In the genomic region with DNA sequence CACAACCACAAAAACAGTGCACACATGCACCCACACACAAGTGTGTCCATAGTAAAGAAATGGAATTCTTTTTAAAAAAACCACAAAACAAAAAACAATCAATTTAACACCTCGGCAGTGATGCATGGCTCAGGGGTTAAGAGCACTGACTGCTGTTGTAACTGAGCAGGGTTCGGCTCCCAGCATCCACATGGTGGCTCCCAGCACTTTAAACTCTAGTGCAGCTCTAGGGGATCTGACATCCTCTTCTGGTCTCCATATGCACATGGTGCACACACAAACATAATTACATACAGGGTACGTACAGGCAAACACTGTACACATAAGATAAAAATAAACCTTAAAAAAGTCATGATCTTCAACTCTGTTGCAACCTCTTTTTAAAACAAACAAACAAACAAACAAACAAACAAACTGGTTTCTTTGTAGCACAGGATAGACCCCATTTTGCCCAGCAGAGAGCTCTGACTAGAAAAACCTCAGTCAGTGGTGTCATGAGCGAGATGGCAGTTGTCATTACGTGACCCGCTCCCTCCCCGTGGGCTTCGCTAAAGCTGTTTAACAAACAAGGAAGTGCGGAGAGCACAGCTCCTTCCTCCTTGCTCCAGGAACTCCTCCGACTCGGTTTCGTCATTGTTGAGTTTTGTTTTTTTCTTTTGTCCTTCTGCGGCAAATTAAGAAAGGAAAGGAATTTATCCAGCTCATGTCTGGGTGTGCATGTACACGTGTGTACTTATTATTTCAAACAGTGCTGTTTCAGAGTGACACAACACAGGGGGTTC, we compare ENCODE assay signal across 11 mouse cellular contexts. TPM values are rescaled to one million over a fixed set of nuclear protein-coding genes. Genes with fewer than 3 reads are reported as not detected.
A peak's percentile ranks its signal among the peaks of the same experiment; 100 is the strongest.
DNase-seq lines count a peak whose midpoint lies in the region; ATAC-seq and TF ChIP-seq lines count a peak whose summit lies in the region.
"Had no signal": no experiment of that assay in that cellular context is flagged by ENCODE, and none has a peak within 500 bp of the region (broad histone marks: within the 10 kb centered on the region; RNA-seq: fewer than 3 reads in every experiment).

No protein-coding gene starts in this region.

- peaks cover 3% of the 10 kb centered on the region for H3K36me3 ChIP-seq in kidney, adult 2 months (ENCODE audit: control insufficient read depth, insufficient read depth, low read length)
- H3K36me3 ChIP-seq in lung, postnatal 0 days (ENCODE audit: insufficient read depth, low read length), result no peaks in the 10 kb centered on the region
- H3K36me3 ChIP-seq in hindbrain, embryonic 13.5 days, result peaks cover 43% of the 10 kb centered on the region

- H3K9ac ChIP-seq in lung, postnatal 0 days (replicated peaks; ENCODE audit: low read depth), result no peak overlapping the region
- no peak overlapping the region for H3K9ac ChIP-seq in hindbrain, embryonic 13.5 days

- peak; percentile 45 for ATAC-seq in activated CD4-positive, CD25-positive, alpha-beta regulatory T cell, adult 4 months
- ATAC-seq in lung, postnatal 0 days, result peak; percentile 83
- ATAC-seq in hindbrain, embryonic 13.5 days (ENCODE audit: low FRiP score), result no peak

- 68% methylated on average over 14 of the region's 14 CpGs for WGBS in kidney, adult 2 months
- WGBS in lung, postnatal 0 days, result 51% methylated on average over 14 of the region's 14 CpGs
- 84% methylated on average over 14 of the region's 14 CpGs for WGBS in hindbrain, embryonic 13.5 days

- no peaks in the 10 kb centered on the region; the same call in 1 of the 2 replicates for H3K4me1 ChIP-seq in kidney, adult 2 months (ENCODE audit: control insufficient read depth, insufficient read depth, low read length)
- no peaks in the 10 kb centered on the region for H3K4me1 ChIP-seq in lung, postnatal 0 days (ENCODE audit: insufficient read depth, low read depth, low read length)
- H3K4me1 ChIP-seq in hindbrain, embryonic 13.5 days (replicated peaks), result no peaks in the 10 kb centered on the region

- H3K4me2 ChIP-seq in lung, postnatal 0 days (replicated peaks; ENCODE audit: low read depth, low read length), result peak overlapping the region; percentile 25; the same call in 1 of the 2 replicates
- no peak overlapping the region for H3K4me2 ChIP-seq in hindbrain, embryonic 13.5 days

- no peak overlapping the region for H3K4me3 ChIP-seq in kidney, adult 2 months (ENCODE audit: insufficient read depth, low read depth, low read length)
- H3K4me3 ChIP-seq in lung, postnatal 0 days (ENCODE audit: low read depth, low read length), result no peak overlapping the region
- no peak overlapping the region for H3K4me3 ChIP-seq in hindbrain, embryonic 13.5 days

- H3K27ac ChIP-seq in kidney, adult 2 months (ENCODE audit: insufficient read depth, low read depth, low read length), result no peak overlapping the region
- H3K27ac ChIP-seq in lung, postnatal 0 days (ENCODE audit: low read length), result peak overlapping the region; percentile 43; the same call in 1 of the 2 replicates
- H3K27ac ChIP-seq in hindbrain, embryonic 13.5 days, result no peak overlapping the region

- TF ChIP-seq POLR2A in kidney, adult 2 months (IDR thresholded peaks at IDR 0.05; ENCODE audit: low read depth, low read length), result no peak

- peak; percentile 32 for DNase-seq in kidney, adult 2 months
- DNase-seq in kidney, adult 11 months, result no peak
- DNase-seq in 416B (ENCODE audit: low read depth) (peak; percentile 14), MN1 (ENCODE audit: low spot score) (no peak)
- DNase-seq in lung, postnatal 0 days (ENCODE audit: low spot score), result peak; percentile 65
- no peak for DNase-seq in frontal cortex, adult 2 months (ENCODE audit: extremely low spot score in 1 of 2, low spot score in 1 of 2)
- DNase-seq: adrenal gland, postnatal 14 days; cerebellum, postnatal 36 days; left cerebral cortex, postnatal 4 days had no signal

- 0 out of 2 replicates have a peak, but pooled peaks have one; percentile 13 for TF ChIP-seq EP300 in lung, postnatal 0 days (IDR thresholded peaks at IDR 0.05)

- no peaks in the 10 kb centered on the region for H3K27me3 ChIP-seq in kidney, adult 2 months (replicated peaks; ENCODE audit: control insufficient read depth, insufficient read depth, low read length)
- H3K27me3 ChIP-seq in lung, postnatal 0 days (replicated peaks; ENCODE audit: insufficient read depth, low read length), result no peaks in the 10 kb centered on the region
- H3K27me3 ChIP-seq in hindbrain, embryonic 13.5 days, result no peaks in the 10 kb centered on the region

- no peak for TF ChIP-seq CTCF in kidney, adult 2 months (conservative IDR thresholded peaks at IDR 0.05; ENCODE audit: insufficient read depth, insufficient read length, low read depth, low read length)
- TF ChIP-seq CTCF in lung, postnatal 0 days (IDR thresholded peaks at IDR 0.05), result no peak

- H3K9me3 ChIP-seq in lung, postnatal 0 days (ENCODE audit: low read length), result no peaks in the 10 kb centered on the region
- no peaks in the 10 kb centered on the region for H3K9me3 ChIP-seq in hindbrain, embryonic 13.5 days

RNA-seq across cellular contexts. Expression of a gene that starts 7.1 kb away (rescaled TPM):
- polyA plus RNA-seq in kidney, adult 2 months (2012; rRNA removed), result 5.9 and 9.5 TPM in 2 replicates
- polyA plus RNA-seq in activated CD4-positive, CD25-positive, alpha-beta regulatory T cell, adult 4 months (2017; shearing (Covaris generic)), result 10 to 100 TPM; 68.6 to 93.6 TPM
- polyA plus RNA-seq in lung, postnatal 0 days (2015; fragmentation: Nextera tagmentation; extraction: Ambion mirVana), result 33.4 and 35.7 TPM in 2 replicates
- polyA plus RNA-seq in hindbrain, embryonic 13.5 days (2015; fragmentation: Nextera tagmentation; extraction: Ambion mirVana), result 44.0 and 46.8 TPM in 2 replicates
- 43.0 and 49.0 TPM in 2 replicates for polyA plus RNA-seq in frontal cortex, adult 2 months (2012; rRNA removed)

RNA-seq across cellular contexts. Expression of a gene that starts 17.8 kb away (rescaled TPM):
- polyA plus RNA-seq in kidney, adult 2 months (2012; rRNA removed), result 1.5 and 2.1 TPM in 2 replicates
- polyA plus RNA-seq in activated CD4-positive, CD25-positive, alpha-beta regulatory T cell, adult 4 months (2017; shearing (Covaris generic)), result 1 to 10 TPM in 1 of 2 experiments, under 1 TPM in 1; 0.69 to 1.4 TPM
- polyA plus RNA-seq in lung, postnatal 0 days (2015; fragmentation: Nextera tagmentation; extraction: Ambion mirVana), result 1.6 and 1.7 TPM in 2 replicates
- 0.36 and 0.48 TPM in 2 replicates for polyA plus RNA-seq in hindbrain, embryonic 13.5 days (2015; fragmentation: Nextera tagmentation; extraction: Ambion mirVana)
- 0.80 TPM in 2 replicates for polyA plus RNA-seq in frontal cortex, adult 2 months (2012; rRNA removed)

RNA-seq across cellular contexts. Expression of a gene that starts 18.4 kb away (rescaled TPM):
- polyA plus RNA-seq in kidney, adult 2 months (2012; rRNA removed), result 1,062 and 1,273 TPM in 2 replicates
- polyA plus RNA-seq in activated CD4-positive, CD25-positive, alpha-beta regulatory T cell, adult 4 months (2017; shearing (Covaris generic)), result 100 to 1,000 TPM; 120 to 133 TPM
- 152 and 165 TPM in 2 replicates for polyA plus RNA-seq in lung, postnatal 0 days (2015; fragmentation: Nextera tagmentation; extraction: Ambion mirVana)
- polyA plus RNA-seq in hindbrain, embryonic 13.5 days (2015; fragmentation: Nextera tagmentation; extraction: Ambion mirVana), result 106 and 107 TPM in 2 replicates
- 86.5 and 99.3 TPM in 2 replicates for polyA plus RNA-seq in frontal cortex, adult 2 months (2012; rRNA removed)

Comparison
In these comparisons a context has a peak if more than half of its experiments do, and no peak if none do; other contexts are left out.
1. DNase-seq: peak in kidney, adult 2 months (single experiment), 416B (single experiment) and lung, postnatal 0 days (single experiment); none in kidney, adult 11 months (single experiment), MN1 (single experiment) and frontal cortex, adult 2 months (0 of 2).